Mouse (Mus musculus) NIH3T3 (cell line): ENCODE results near the gene Lamc1.

ENCODE experiments used
- DNase-seq: peaks from one replicate; pipeline ENCODE4 v3.0.0-alpha.2; 2012; ENCODE audit warnings: low read depth

Gene Lamc1

DNA sequence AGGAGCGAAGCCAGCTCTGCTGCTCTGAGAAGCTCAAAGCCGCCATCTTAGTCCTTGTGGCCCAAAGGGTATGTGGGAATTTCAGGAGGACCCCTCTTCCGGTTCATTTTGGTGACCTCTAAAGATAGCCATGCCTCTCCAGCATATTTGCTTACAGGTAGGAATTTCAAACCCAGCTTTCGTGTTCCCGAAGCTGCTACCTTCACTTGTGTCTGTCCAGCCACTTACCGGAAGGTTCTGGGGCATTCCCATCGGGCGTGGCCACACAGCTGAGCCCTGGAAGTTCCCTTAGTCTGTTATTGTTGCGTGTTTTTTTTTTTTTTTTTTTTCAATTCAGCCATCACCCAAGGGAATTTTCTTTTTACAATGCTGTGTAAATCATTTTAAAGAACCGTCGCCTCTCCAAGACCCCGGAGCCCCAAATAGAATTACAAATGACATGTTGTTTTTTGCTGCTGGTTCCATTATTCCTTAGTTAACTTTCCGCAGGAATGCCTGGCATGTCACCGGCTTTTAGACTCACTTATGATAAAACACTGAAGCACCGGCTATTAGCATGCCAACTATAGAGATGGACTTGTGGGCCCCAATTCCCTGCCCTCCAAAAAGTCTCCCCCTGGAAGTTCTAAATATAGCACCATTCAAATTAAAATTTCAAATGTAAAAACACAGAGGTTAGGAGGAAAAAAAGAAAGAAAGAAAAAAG lies 141.2 kb downstream of the Lamc1 start:
- no peak for DNase-seq

DNA sequence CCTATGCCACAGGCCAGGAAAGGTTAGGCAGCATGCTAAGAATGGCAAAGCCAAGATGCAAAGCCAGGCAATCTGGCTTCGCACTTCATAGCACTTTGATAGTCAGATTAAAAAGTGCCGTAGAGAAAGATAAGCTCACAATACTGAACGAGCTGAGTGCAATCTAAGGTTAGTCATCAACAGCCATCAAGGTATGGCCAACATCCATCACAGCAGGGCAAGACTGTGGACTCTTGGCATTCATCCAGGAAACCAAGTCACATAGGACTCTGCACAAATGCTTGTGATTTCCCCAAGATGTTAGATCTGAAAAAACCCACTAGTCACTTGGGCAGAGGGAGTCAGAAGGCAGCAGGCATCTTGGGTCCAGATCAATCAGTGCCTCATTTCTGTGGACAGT lies 144.5 kb downstream of the Lamc1 start:
- no peak for DNase-seq

DNA sequence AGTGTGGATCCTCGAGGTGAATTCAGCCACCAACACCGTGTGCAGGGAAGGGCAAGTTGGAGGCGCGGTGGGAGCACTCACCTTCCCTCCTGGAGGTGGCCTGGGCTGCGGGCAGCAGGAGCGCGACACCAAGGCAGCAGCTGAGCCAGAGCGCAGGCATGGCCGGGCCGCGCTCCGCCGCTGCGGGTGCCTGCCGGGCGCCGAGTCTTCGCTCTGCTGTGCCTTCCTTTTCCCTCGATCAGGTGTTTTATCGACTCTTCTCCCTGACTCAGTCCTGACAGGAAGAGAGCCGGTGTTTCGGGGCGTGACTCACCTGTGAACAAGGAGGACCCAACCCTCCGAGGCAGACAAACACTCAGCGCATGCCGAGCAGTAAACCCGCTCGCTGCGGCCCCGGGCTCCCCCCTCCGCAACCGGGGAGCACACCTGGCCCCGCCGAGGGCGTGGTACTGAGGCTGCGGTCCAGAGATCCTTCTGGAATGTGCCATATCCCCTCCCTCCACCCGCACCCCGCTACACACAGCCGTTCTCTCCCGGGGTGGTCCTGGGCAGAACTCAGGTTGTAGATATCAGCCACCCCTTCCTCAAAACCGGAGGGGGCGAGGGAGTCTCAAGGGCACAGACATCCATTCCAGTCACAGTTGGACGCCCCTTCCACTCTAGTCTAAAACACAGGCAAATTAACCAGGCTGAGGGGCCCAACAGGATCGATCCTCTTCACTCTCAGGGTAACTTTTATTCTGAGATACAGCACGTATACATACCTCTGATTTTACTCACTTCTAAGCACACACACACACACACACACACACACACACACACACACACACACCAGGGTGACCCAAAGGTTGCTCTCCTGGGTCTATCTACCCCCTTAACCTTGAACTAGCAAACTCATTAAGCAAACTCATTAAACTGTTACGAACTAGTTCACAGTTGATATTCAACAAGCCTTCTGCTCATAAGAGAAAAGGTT lies 146.5 kb downstream of the Lamc1 start, which contains the start of gene Lamc2:
Gene Lamc2, minus strand, starts transcription at position 620 of the 976 bp plus-strand sequence.
- DNase-seq = no peak

DNA sequence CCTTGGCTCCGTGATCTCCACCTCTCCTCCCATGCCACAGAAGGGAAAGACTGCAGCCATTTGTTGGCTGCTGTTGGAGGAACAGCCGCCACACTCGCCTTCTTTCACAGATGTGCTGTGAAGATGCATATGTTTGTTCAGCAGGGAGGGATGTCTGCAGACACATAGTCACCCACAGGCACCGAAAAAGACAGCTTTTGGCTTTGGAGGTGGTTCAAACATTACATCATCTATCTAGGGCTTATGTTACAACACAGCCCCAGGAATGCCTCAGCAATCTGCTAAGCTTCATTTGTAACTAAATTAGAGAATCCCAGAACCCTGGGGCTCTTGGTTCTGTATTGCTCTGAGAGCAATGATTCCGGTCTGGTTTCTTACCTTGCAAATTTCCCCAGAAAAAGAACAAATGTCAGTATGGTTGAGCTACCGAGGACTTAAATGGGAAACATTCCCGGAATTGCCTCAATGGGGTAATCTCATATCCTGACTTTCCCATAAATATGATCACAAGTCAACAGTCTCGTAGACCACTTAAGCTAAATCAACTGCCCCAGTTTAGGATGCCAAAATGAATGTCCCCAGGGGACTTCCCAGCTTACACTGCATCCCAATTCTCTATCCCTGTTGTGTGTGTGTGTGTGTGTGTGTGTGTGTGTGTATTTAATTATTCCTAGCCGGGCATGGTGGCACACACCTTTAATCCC lies 151.8 kb downstream of the Lamc1 start:
- peak; percentile 84 for DNase-seq

DNA sequence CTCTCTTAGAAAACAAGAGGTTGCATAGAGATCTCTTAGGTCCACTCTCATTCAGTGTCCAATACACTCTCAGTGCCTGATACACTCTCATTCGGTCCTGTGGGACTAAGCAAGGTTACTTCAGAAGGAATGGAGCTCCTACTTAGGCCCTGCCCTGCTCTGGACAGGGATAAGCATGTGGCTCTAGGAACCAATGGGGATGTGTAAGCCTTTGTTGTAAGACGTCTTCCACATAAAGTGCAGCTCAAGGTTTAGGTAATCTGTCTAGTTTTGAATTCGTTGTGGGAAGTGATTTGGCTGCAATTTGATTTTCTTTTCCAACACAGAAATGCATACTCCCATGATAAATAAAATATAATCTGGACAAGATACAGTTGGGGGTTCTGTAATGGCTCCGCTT lies 152.4 kb downstream of the Lamc1 start:
- no peak for DNase-seq

DNA sequence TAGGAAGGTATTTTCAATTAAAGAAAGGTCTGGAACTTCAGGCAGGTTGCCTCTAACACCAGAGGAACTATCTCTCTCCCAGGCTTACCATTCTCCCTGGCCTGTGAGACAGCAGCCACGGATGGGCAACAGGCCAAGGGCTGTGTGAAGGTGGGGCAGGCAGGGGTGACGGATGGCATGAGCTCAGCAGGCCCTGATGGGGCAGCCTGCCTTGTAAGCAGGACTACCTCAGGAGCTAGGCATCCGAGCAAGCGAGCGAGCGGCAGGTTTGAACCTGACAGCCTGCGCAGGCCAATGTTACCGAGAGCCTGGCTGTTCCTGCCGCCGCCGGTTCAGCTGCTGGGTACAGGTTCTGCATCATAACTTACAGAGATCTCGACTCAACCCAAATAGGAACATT lies 157.8 kb downstream of the Lamc1 start:
- DNase-seq = peak; percentile 72

DNA sequence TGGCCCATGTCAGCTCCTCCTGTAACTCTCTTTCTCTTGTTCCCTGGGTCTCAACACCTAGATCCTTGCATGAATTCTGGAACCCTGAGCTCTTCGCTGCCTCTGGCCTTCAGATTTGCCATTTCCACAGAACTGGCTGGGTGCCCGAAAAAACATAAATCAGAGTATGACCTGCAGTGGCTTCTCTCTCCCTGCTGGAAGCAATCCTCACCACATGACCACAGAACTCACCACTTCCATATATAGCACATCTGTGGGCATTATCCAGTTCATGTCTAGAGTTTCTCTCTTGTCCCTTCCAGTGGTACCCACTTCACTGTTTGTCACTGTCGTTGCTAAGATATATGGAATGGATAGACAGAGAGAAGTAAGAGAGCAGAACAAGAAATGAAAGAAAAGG lies 159.3 kb downstream of the Lamc1 start:
- peak; percentile 95 for DNase-seq

DNA sequence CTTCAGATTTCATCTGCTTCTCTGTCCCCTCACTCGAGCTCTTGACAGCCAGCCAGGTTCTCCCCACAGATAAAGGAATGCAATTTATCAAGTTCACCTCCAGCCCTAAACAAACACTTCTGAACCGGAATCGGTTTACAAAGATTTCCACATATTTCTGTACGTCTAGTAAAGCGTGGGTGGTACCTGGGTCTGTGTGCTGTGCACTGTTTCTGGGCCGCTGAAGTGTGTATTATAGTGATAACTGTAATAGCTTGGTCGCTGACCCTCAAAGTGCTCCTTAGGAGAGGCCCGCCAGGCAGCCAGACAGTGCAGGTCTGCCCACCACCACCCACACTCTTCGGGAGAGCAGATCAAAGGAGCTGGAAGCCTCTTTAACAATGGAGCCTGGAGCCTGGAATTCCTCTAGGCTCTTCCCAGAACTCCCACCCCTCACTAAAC lies 160.3 kb downstream of the Lamc1 start:
- DNase-seq = peak; percentile 64

DNA sequence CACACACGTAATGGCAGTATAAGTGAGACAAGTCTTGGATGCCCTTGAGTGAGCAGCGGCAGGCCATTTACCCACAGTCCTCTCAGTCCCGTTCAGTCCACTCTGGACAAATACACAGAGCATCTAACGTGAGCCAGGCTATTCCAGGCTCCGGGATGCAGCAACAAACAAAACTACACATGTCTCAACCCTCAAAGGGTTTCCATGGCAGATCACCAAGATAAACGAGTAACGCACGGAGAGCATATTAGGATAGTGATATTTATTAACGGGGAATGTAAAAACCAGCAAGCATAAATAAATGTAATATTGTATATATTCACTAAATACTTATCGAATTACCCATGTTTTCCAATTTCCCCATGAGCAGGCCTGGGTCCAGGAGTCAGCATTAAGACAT lies 161.6 kb downstream of the Lamc1 start:
- peak; percentile 82 for DNase-seq
